Mouse (Mus musculus): Measurements from ENCODE around the gene Epb41l1. TPM values are rescaled to one million over a fixed set of nuclear protein-coding genes. Genes with fewer than 3 reads are reported as not detected.
A peak's percentile ranks its signal among the peaks of the same experiment; 100 is the strongest.

Epb41l1 gene
- total RNA-seq, 2 experiments from 2014 or later: 3.8 to 4.6 TPM

GRCm38 (mm10) chr2:156543804-156544203 lies 123.1 kb downstream of the Epb41l1 start:
- Histone ChIP-seq H3K27ac (no peak overlapping the region), H3K4me3 (no peak overlapping the region)
- intact Hi-C loops (cut with DNase I): no loop called here
- TF ChIP-seq CTCF (IDR thresholded peaks at IDR 0.05): no peak
- DNase-seq: no peak

GRCm38 (mm10) chr2:156547123-156547891 lies 126.6 kb downstream of the Epb41l1 start, which contains the start of gene Aar2:
Aar2 (plus strand) TSS chr2:156547584.
- no peak for TF ChIP-seq CTCF (IDR thresholded peaks at IDR 0.05)
- peak within 1 kb of the TSS; percentile 91 for H3K27ac ChIP-seq
- intact Hi-C loops (cut with DNase I): loop anchor here (5.0 kb wide), 1 partner anchor 170 kb away; no protein-coding TSS in a partner anchor

GRCm38 (mm10) chr2:156552421-156552820 lies 131.7 kb downstream of the Epb41l1 start:
- intact Hi-C loops (cut with DNase I): no loop called here
- no peak for DNase-seq
- no peak for TF ChIP-seq CTCF (IDR thresholded peaks at IDR 0.05)
- H3K4me3 ChIP-seq: no peak overlapping the region
- H3K27ac ChIP-seq: no peak overlapping the region

More at GRCm38 (mm10) chr2:156547123-156547891, 126.6 kb downstream of the Epb41l1 start, which contains the start of gene Aar2:
- peak; percentile 86 for DNase-seq
- peak within 1 kb of the TSS; percentile 84 for H3K4me3 ChIP-seq

- no peak for DNase-seq
- TF ChIP-seq CTCF (IDR thresholded peaks at IDR 0.05): no peak
- Histone ChIP-seq H3K4me3 (no peak overlapping the region), H3K27ac (no peak overlapping the region)
- intact Hi-C loops (cut with DNase I): no loop called here
Observed at GRCm38 (mm10) chr2:156561808-156562207, 141.1 kb downstream of the Epb41l1 start.

- TF ChIP-seq CTCF (IDR thresholded peaks at IDR 0.05): no peak
- DNase-seq: no peak
- no peak overlapping the region for H3K4me3 ChIP-seq
- intact Hi-C loops (cut with DNase I): no loop called here
- peak overlapping the region; percentile 59 for H3K27ac ChIP-seq
Observed at GRCm38 (mm10) chr2:156563557-156563956, 142.8 kb downstream of the Epb41l1 start.

GRCm38 (mm10) chr2:156566512-156566911 lies 145.8 kb downstream of the Epb41l1 start:
- no peak overlapping the region for H3K4me3 ChIP-seq
- intact Hi-C loops (cut with DNase I): no loop called here
- no peak overlapping the region for H3K27ac ChIP-seq
- TF ChIP-seq CTCF (IDR thresholded peaks at IDR 0.05): no peak
- DNase-seq: peak; percentile 46

GRCm38 (mm10) chr2:156568647-156569046 lies 147.9 kb downstream of the Epb41l1 start:
- H3K4me3 ChIP-seq: no peak overlapping the region
- no peak for DNase-seq
- no peak for TF ChIP-seq CTCF (IDR thresholded peaks at IDR 0.05)
- H3K27ac ChIP-seq: no peak overlapping the region
- intact Hi-C loops (cut with DNase I): no loop called here

GRCm38 (mm10) chr2:156569261-156569660 lies 148.6 kb downstream of the Epb41l1 start:
- Histone ChIP-seq H3K4me3 (no peak overlapping the region), H3K27ac (no peak overlapping the region)
- no peak for DNase-seq
- intact Hi-C loops (cut with DNase I): no loop called here
- TF ChIP-seq CTCF (IDR thresholded peaks at IDR 0.05): no peak

- Histone ChIP-seq H3K4me3 (no peak overlapping the region), H3K27ac (no peak overlapping the region)
- DNase-seq: no peak
- intact Hi-C loops (cut with DNase I): no loop called here
- no peak for TF ChIP-seq CTCF (IDR thresholded peaks at IDR 0.05)
Observed at GRCm38 (mm10) chr2:156571521-156571920, 150.8 kb downstream of the Epb41l1 start.

- no peak for TF ChIP-seq CTCF (IDR thresholded peaks at IDR 0.05)
- intact Hi-C loops (cut with DNase I): no loop called here
- DNase-seq: no peak
- Histone ChIP-seq H3K4me3 (no peak overlapping the region), H3K27ac (no peak overlapping the region)
Observed at GRCm38 (mm10) chr2:156576850-156577587, 156.3 kb downstream of the Epb41l1 start.

- TF ChIP-seq CTCF (IDR thresholded peaks at IDR 0.05): no peak
- Histone ChIP-seq H3K4me3 (no peak overlapping the region), H3K27ac (no peak overlapping the region)
- no peak for DNase-seq
- intact Hi-C loops (cut with DNase I): no loop called here
Observed at GRCm38 (mm10) chr2:156580507-156580906, 159.8 kb downstream of the Epb41l1 start.

- Histone ChIP-seq H3K4me3 (no peak overlapping the region), H3K27ac (no peak overlapping the region)
- TF ChIP-seq CTCF (IDR thresholded peaks at IDR 0.05): no peak
- no peak for DNase-seq
- intact Hi-C loops (cut with DNase I): no loop called here
Observed at GRCm38 (mm10) chr2:156581244-156581643, 160.5 kb downstream of the Epb41l1 start.

GRCm38 (mm10) chr2:156582887-156583286 lies 162.2 kb downstream of the Epb41l1 start:
- no peak overlapping the region for H3K27ac ChIP-seq
- TF ChIP-seq CTCF (IDR thresholded peaks at IDR 0.05): no peak
- H3K4me3 ChIP-seq: no peak overlapping the region
- no peak for DNase-seq
- intact Hi-C loops (cut with DNase I): no loop called here

Data from gastrocnemius, adult 2 months (tissue).